In genomic region chr11:106660453-106661081, GRCm38 (mm10) we compare ENCODE assay signal across 8 mouse cellular contexts. TPM values are rescaled to one million over a fixed set of nuclear protein-coding genes. Genes with fewer than 3 reads are reported as not detected.
DNase-seq lines count a peak whose midpoint lies in the region; ATAC-seq and TF ChIP-seq lines count a peak whose summit lies in the region.

No protein-coding gene starts in this region.

- no peaks in the 10 kb centered on the region for H3K27me3 ChIP-seq in MEL (ENCODE audit: control insufficient read depth in 1 of 2, insufficient read depth in 2 of 2, low read length in 2 of 2)
- no peaks in the 10 kb centered on the region for H3K27me3 ChIP-seq in heart, embryonic 13.5 days (replicated peaks)
- H3K27me3 ChIP-seq in midbrain, embryonic 11.5 days (ENCODE audit: control insufficient read depth, insufficient read depth, low read length): no peaks in the 10 kb centered on the region

- peak; percentile 33 for DNase-seq in MEL (ENCODE audit: low read depth, low spot score)
- DNase-seq in kidney, postnatal 4 days: peak; percentile 39 to 58
- peak; percentile 89 for DNase-seq in midbrain, embryonic 11.5 days (ENCODE audit: low spot score, missing footprints)
- no peak for DNase-seq in frontal cortex, postnatal 36 days (ENCODE audit: low spot score in 2 of 2)
- no peak for DNase-seq in urinary bladder, postnatal 25 days (ENCODE audit: low spot score)
- DNase-seq in layer of hippocampus, adult 9-10 months (ENCODE audit: low spot score): no peak

- TF ChIP-seq CTCF in MEL (IDR thresholded peaks at IDR 0.05 in 2 of 3, conservative IDR thresholded peaks at IDR 0.05 in 1 of 3; ENCODE audit: control insufficient read depth in 1 of 3, insufficient read depth in 1 of 3, low read depth in 2 of 3, low read length in 3 of 3, poor library complexity in 1 of 3, severe bottlenecking in 1 of 3): no peak

- no peak for TF ChIP-seq RAD21 in MEL (IDR thresholded peaks at IDR 0.05; ENCODE audit: low read depth, low read length)

- H3K9ac ChIP-seq in MEL (ENCODE audit: control insufficient read depth, low read depth, low read length, poor library complexity, severe bottlenecking): no peak overlapping the region
- peak overlapping the region; percentile 67 for H3K9ac ChIP-seq in heart, embryonic 13.5 days
- H3K9ac ChIP-seq in midbrain, embryonic 11.5 days (ENCODE audit: low read length): peak overlapping the region; percentile 7; the same call in 1 of the 2 replicates

- ATAC-seq in common myeloid progenitor, adult 5-6 weeks (replicated peaks; ENCODE audit: low read depth, poor library complexity, severe bottlenecking): peak; percentile 84
- no peak for ATAC-seq in heart, embryonic 13.5 days (ENCODE audit: extremely low read depth, insufficient number of reproducible peaks, low FRiP score, low TSS enrichment)
- ATAC-seq in midbrain, embryonic 11.5 days (ENCODE audit: low FRiP score): 0 out of 2 replicates have a peak, but pooled peaks have one; percentile 24

- no peaks in the 10 kb centered on the region for H3K9me3 ChIP-seq in MEL (replicated peaks; ENCODE audit: insufficient read depth, low read length)
- no peaks in the 10 kb centered on the region for H3K9me3 ChIP-seq in heart, embryonic 13.5 days
- H3K9me3 ChIP-seq in midbrain, embryonic 11.5 days (ENCODE audit: control insufficient read depth, low read length): no peaks in the 10 kb centered on the region

- 70% methylated on average over 12 of the region's 13 CpGs for WGBS in heart, embryonic 13.5 days
- WGBS in midbrain, embryonic 11.5 days: 64% methylated on average over 13 of the region's 13 CpGs

- TF ChIP-seq EP300 in MEL (IDR thresholded peaks at IDR 0.05; ENCODE audit: low read depth in 1 of 2, low read length in 2 of 2): no peak

- H3K4me1 ChIP-seq in MEL (ENCODE audit: control insufficient read depth in 1 of 2, insufficient read depth in 2 of 2, low read length in 2 of 2): peaks cover 0 to 23% of the 10 kb centered on the region in 2 experiments; a peak in 2 of 4 replicates
- peaks cover 51% of the 10 kb centered on the region for H3K4me1 ChIP-seq in heart, embryonic 13.5 days
- peaks cover 14% of the 10 kb centered on the region for H3K4me1 ChIP-seq in midbrain, embryonic 11.5 days (ENCODE audit: control insufficient read depth, insufficient read depth, low read length)

- H3K79me2 ChIP-seq in MEL (ENCODE audit: control insufficient read depth, insufficient read depth, low read length, poor library complexity): no peaks in the 10 kb centered on the region

- no peak for TF ChIP-seq POLR2A in MEL (IDR thresholded peaks at IDR 0.05; ENCODE audit: control insufficient read depth in 1 of 2, insufficient read depth in 1 of 2, low read depth in 1 of 2, low read length in 2 of 2, poor library complexity in 1 of 2)

- H3K4me3 ChIP-seq in MEL (ENCODE audit: control insufficient read depth in 1 of 2, insufficient read depth in 1 of 2, low read depth in 2 of 2, low read length in 2 of 2): no peak overlapping the region
- H3K4me3 ChIP-seq in heart, embryonic 13.5 days: no peak overlapping the region
- H3K4me3 ChIP-seq in midbrain, embryonic 11.5 days (ENCODE audit: low read depth, low read length): no peak overlapping the region

- H3K4me2 ChIP-seq in heart, embryonic 13.5 days: no peak overlapping the region
- no peak overlapping the region for H3K4me2 ChIP-seq in midbrain, embryonic 11.5 days

- no peak overlapping the region for H3K27ac ChIP-seq in MEL (ENCODE audit: control insufficient read depth, low read depth, low read length)
- peak overlapping the region; percentile 96 for H3K27ac ChIP-seq in heart, embryonic 13.5 days (replicated peaks)
- H3K27ac ChIP-seq in midbrain, embryonic 11.5 days (ENCODE audit: low read depth, low read length): peak overlapping the region; percentile 54

- peaks cover 0 to 13% of the 10 kb centered on the region in 2 experiments; a peak in 2 of 4 replicates for H3K36me3 ChIP-seq in MEL (ENCODE audit: control insufficient read depth in 1 of 2, insufficient read depth in 2 of 2, low read length in 2 of 2)
- no peaks in the 10 kb centered on the region for H3K36me3 ChIP-seq in heart, embryonic 13.5 days
- no peaks in the 10 kb centered on the region for H3K36me3 ChIP-seq in midbrain, embryonic 11.5 days (ENCODE audit: control insufficient read depth, insufficient read depth, low read length)

TF ChIP-seq in MEL, 35 proteins besides CTCF, POLR2A, EP300 and RAD21:
- TF ChIP-seq MAFK (IDR thresholded peaks at IDR 0.05; ENCODE audit: borderline replicate concordance, low read depth, low read length): no peak
- TF ChIP-seq USF2 (IDR thresholded peaks at IDR 0.05; ENCODE audit: borderline replicate concordance in 1 of 2, insufficient read depth in 1 of 2, low read depth in 1 of 2, low read length in 2 of 2): no peak
- no peak for TF ChIP-seq ZC3H11A (IDR thresholded peaks at IDR 0.05; ENCODE audit: low read depth, low read length)
- TF ChIP-seq GATA1 (IDR thresholded peaks at IDR 0.05; ENCODE audit: low read depth, low read length): 0 out of 2 replicates have a peak, but pooled peaks have one; percentile 14
TF ChIP-seq in MEL: peak in this region for 1.

RNA-seq across cellular contexts. Expression of gene Tex2, which starts 47.3 kb away (rescaled TPM):
- total RNA-seq in MEL (2012; rRNA removed): 21.9 and 24.8 TPM in 2 replicates
- polyA plus RNA-seq in MEL (2012; ENCODE audit: insufficient read depth in 1 of 2, insufficient read length in 2 of 2, low read depth in 1 of 2, low replicate concordance in 2 of 2, missing spikeins in 1 of 2): 10 to 100 TPM in 1 of 2 experiments, not detected in 1; 13.7 TPM
- 44.1 and 54.8 TPM in 2 replicates for total RNA-seq in common myeloid progenitor, adult 5-6 weeks (2017)
- polyA plus RNA-seq in heart, embryonic 13.5 days (2015; fragmentation: Nextera tagmentation; extraction: Ambion mirVana): 12.3 and 13.1 TPM in 2 replicates
- polyA plus RNA-seq in midbrain, embryonic 11.5 days (2014; fragmentation: Nextera tagmentation; extraction: Ambion mirVana): 9.9 and 10.8 TPM in 2 replicates

Comparison
In these comparisons a context has a peak if more than half of its experiments do, and no peak if none do; other contexts are left out.
1. DNase-seq: peak in MEL (single experiment), kidney, postnatal 4 days (2 of 2) and midbrain, embryonic 11.5 days (single experiment); none in frontal cortex, postnatal 36 days (0 of 2), urinary bladder, postnatal 25 days (single experiment) and layer of hippocampus, adult 9-10 months (single experiment).